Mouse (Mus musculus) liver, embryonic 15.5 days (tissue): ENCODE data around the gene 4930404H24Rik. TPM values are rescaled to one million over a fixed set of nuclear protein-coding genes. Genes with fewer than 3 reads are reported as not detected.

Source experiments
- ATAC-seq: fragments of 200-750 bp; cut with Nextera tagmentation; 2 replicates; pipeline ENCODE4 v1.8.0; 2017; ENCODE audit warnings: moderate number of reproducible peaks, mild to moderate bottlenecking, moderate library complexity; ENCODE audit not compliant: insufficient read depth
- H3K27ac ChIP-seq: fragments of 300-500 bp; sonication (generic); replicated peaks from 2 replicates; pipeline ENCODE4 v1.5.1; 2015; ENCODE audit warnings: mild to moderate bottlenecking, inconsistent platforms
- H3K27me3 ChIP-seq: fragments of 300-500 bp; sonication (generic); 2 replicates; pipeline ENCODE4 v1.6.1; 2015; ENCODE audit warnings: mild to moderate bottlenecking, inconsistent platforms
- H3K36me3 ChIP-seq: fragments of 300-500 bp; sonication (generic); replicated peaks from 2 replicates; pipeline ENCODE4 v1.6.1; 2015; ENCODE audit warnings: moderate library complexity, mild to moderate bottlenecking, inconsistent platforms
- H3K4me1 ChIP-seq: fragments of 300-500 bp; sonication (generic); replicated peaks from 2 replicates; pipeline ENCODE4 v1.6.1; 2015; ENCODE audit warnings: inconsistent platforms
- H3K4me2 ChIP-seq: fragments of 300-500 bp; sonication (generic); 2 replicates; pipeline ENCODE4 v1.6.1; 2015; ENCODE audit warnings: moderate library complexity, mild to moderate bottlenecking, inconsistent platforms
- H3K4me3 ChIP-seq: fragments of 300-500 bp; sonication (generic); replicated peaks from 2 replicates; pipeline ENCODE4 v1.5.1; 2015; ENCODE audit warnings: mild to moderate bottlenecking, inconsistent platforms
- H3K9ac ChIP-seq: fragments of 300-500 bp; sonication (generic); 2 replicates; pipeline ENCODE4 v1.6.1; 2015; ENCODE audit warnings: moderate library complexity, mild to moderate bottlenecking, inconsistent platforms
- H3K9me3 ChIP-seq: fragments of 300-500 bp; sonication (generic); replicated peaks from 2 replicates; pipeline ENCODE4 v1.6.1; 2016; ENCODE audit warnings: inconsistent platforms
- WGBS: fragments of 180-500 bp; shearing (Covaris S2); methylation state at CpG from one replicate; pipeline ENCODE4 v1.1.7; 2015; ENCODE audit warnings: mixed read lengths; ENCODE audit not compliant: insufficient replicate concordance; 5-methylcytosine and 5-hydroxymethylcytosine counted together
- polyA plus RNA-seq: library from polyadenylated mRNA; unstranded; fragments of >200 nt; fragmentation: Nextera tagmentation; extraction: Ambion mirVana; gene quantifications from 2 replicates; pipeline ENCODE4 v1.2.1, GENCODE M21; 2015

4930404H24Rik gene
- polyA plus RNA-seq, 1 experiment from 2014 or later: not detected

GRCm38 (mm10) chr2:153481108-153481860, 11.3 kb upstream of the 4930404H24Rik start:
- Histone ChIP-seq H3K27ac (peak overlapping the region; percentile 49), H3K9me3 (no peaks in the 10 kb centered on the region)

DNA sequence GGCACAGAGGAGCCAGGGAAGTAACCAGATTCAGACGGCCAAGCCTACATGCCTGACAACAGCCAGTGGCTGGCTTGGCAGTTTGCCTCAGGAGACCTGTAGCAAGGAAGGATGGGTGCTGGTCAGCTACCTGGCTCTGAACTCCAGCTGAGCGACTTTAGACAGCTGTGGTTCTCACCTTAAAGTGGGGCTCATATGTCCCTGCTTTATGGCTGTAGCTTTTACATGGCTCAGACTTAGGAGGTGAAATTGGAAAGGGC, 10.8 kb upstream of the 4930404H24Rik start:
- H3K27ac ChIP-seq: 0 out of 2 replicates have a peak overlapping the region, but pooled peaks have one; percentile 49
- no peaks in the 10 kb centered on the region for H3K27me3 ChIP-seq
- no peaks in the 10 kb centered on the region for H3K9me3 ChIP-seq
- no peak for ATAC-seq
- peaks cover 71% of the 10 kb centered on the region for H3K4me1 ChIP-seq
- whole genome bisulfite sequencing: 81% methylated on average over 2 of the region's 2 CpGs
- no peak overlapping the region for H3K9ac ChIP-seq
- H3K4me3 ChIP-seq: no peak overlapping the region
- H3K36me3 ChIP-seq: peaks cover 22% of the 10 kb centered on the region; the same call in 1 of the 2 replicates
- no peak overlapping the region for H3K4me2 ChIP-seq

More at GRCm38 (mm10) chr2:153481108-153481860, 11.3 kb upstream of the 4930404H24Rik start:
- Histone ChIP-seq H3K4me2 (no peak overlapping the region), H3K36me3 (peaks cover 22% of the 10 kb centered on the region; the same call in 1 of the 2 replicates), H3K4me3 (no peak overlapping the region), H3K4me1 (peaks cover 71% of the 10 kb centered on the region), H3K9ac (no peak overlapping the region), H3K27me3 (no peaks in the 10 kb centered on the region)
- ATAC-seq: no peak
- 66% methylated on average over 7 of the region's 7 CpGs for WGBS

DNA sequence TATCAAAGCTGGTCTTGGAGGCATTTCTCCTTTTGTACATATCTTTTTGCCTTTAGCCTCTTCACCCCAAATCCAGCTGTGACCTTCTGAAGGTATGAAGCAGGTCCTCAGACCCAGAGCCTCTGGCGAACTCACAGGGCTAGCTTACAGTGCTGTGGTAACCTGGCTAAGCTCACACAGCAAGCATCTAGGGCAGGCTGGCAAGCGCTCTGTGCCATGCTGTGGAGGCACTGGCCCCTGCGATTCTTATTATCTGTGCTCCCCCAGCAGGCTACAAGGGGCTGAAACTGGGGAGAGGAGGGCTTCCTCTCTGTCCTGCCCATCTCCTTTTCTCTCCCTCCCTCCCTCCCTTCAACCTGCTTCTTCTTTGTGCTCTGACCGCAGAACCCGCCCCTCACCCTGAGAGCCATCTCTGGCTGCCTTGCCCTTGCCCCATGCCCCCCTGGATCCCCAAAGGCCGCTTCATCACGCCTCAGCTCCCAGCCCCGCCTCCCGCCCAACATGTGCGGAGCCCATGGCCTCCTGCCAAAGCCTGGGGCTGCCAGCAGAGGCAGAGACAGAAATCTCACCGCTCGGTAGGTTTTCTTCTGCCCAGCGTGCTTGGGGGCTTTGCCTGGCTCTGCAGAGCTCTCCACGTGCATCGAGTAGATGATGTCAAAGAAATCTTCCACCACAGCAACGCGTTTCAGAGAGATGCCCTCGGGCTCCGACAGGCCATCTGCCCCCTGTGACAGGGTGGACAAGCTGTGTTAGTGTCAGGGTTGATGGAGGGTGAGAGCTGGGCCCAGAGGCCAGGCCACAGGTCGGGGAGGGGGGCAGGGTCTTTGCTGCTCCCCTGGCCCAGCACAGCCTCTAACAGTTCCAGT, 9.2 kb upstream of the 4930404H24Rik start:
- WGBS: 7% methylated on average over 20 of the region's 20 CpGs
- peak; percentile 74 for ATAC-seq
- Histone ChIP-seq H3K27ac (peak overlapping the region; percentile 76), H3K36me3 (0 out of 2 replicates have a peak, but pooled peaks cover 12% of the 10 kb centered on the region), H3K4me1 (peaks cover 69% of the 10 kb centered on the region), H3K9ac (peak overlapping the region; percentile 46), H3K4me2 (peak overlapping the region; percentile 61), H3K4me3 (peak overlapping the region; percentile 18; the same call in 1 of the 2 replicates), H3K9me3 (no peaks in the 10 kb centered on the region), H3K27me3 (no peaks in the 10 kb centered on the region)

DNA sequence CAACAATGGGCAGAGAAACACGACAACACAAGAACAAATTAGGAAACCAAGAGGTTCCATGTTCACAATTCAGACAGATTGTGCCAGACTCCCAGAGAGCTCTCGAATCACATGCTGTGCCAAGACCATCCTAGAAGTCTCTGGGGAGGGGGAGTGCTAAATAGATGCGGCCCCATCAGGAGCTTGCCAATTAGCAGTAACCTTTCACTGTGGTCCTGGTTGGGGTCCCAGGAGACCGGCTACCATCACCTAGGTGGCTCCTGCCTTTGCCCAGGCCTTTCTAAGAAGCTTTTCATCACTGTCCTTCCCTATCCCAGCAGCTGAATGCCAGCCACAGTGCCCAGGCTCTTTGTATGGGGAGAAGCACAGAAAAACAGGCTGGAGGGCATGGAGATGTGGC, 8.5 kb upstream of the 4930404H24Rik start:
- Histone ChIP-seq H3K27me3 (no peaks in the 10 kb centered on the region), H3K4me1 (peaks cover 69% of the 10 kb centered on the region), H3K9me3 (no peaks in the 10 kb centered on the region), H3K4me2 (peak overlapping the region; percentile 61), H3K27ac (peak overlapping the region; percentile 76), H3K9ac (peak overlapping the region; percentile 46; the same call in 1 of the 2 replicates), H3K36me3 (0 out of 2 replicates have a peak, but pooled peaks cover 12% of the 10 kb centered on the region), H3K4me3 (no peak overlapping the region)
- no peak for ATAC-seq
- 60% methylated on average over 4 of the region's 4 CpGs for WGBS

GRCm38 (mm10) chr2:153490116-153490515, 2.5 kb upstream of the 4930404H24Rik start:
- Histone ChIP-seq H3K27me3 (no peaks in the 10 kb centered on the region), H3K9me3 (no peaks in the 10 kb centered on the region), H3K9ac (peak overlapping the region; percentile 90; the same call in 1 of the 2 replicates), H3K4me3 (no peak overlapping the region), H3K36me3 (no peaks in the 10 kb centered on the region), H3K4me2 (peak overlapping the region; percentile 97; the same call in 1 of the 2 replicates), H3K4me1 (peaks cover 71% of the 10 kb centered on the region), H3K27ac (peak overlapping the region; percentile 97)
- no peak for ATAC-seq
- WGBS: 62% methylated on average over 1 of the region's 1 CpGs

GRCm38 (mm10) chr2:153490940-153491339, 1.6 kb upstream of the 4930404H24Rik start:
- H3K36me3 ChIP-seq: no peaks in the 10 kb centered on the region
- no peaks in the 10 kb centered on the region for H3K9me3 ChIP-seq
- peaks cover 78% of the 10 kb centered on the region for H3K4me1 ChIP-seq
- peak overlapping the region; percentile 97 for H3K4me2 ChIP-seq
- peak overlapping the region; percentile 97 for H3K27ac ChIP-seq
- WGBS: 20% methylated on average over 5 of the region's 5 CpGs
- peak overlapping the region; percentile 72 for H3K4me3 ChIP-seq
- H3K9ac ChIP-seq: peak overlapping the region; percentile 90
- no peak for ATAC-seq
- H3K27me3 ChIP-seq: no peaks in the 10 kb centered on the region

DNA sequence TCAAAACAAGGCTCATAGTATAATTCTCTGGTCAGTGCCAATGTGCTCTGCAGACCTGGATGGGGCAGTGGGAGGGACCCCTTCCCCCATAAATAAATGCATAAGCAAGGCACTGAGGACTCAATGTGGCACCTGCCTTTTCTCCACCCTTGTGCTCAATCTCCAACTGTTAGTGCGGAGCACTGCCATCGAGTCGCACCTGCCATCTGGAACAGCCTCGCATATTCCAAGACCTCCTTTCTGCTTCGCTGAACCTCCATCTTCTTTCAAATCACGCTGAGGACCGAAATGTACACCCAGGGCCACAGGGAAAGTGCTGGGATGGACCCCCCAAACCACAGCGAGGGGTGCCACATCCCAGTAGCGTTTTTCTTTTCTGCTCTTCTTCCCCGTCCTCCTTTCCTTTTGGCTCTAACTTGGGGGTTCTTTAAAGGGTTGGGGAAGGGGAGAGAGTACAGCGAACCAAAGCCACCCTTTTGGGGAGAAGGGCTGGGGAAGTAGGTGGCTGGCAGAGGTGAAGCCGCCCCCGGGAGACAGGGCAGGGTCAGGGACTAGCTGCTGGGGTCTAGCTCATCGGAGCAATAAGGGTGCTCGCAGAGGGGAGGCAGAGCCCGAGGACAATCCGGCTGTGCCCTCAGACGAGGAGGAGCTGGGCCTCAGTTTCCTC, 945 bp upstream of the 4930404H24Rik start:
- H3K4me2 ChIP-seq: peak overlapping the region; percentile 97
- peak overlapping the region; percentile 97 for H3K27ac ChIP-seq
- H3K9ac ChIP-seq: peak overlapping the region; percentile 90
- no peaks in the 10 kb centered on the region for H3K36me3 ChIP-seq
- no peak for ATAC-seq
- H3K4me3 ChIP-seq: peak overlapping the region; percentile 72
- 31% methylated on average over 18 of the region's 18 CpGs for WGBS
- H3K9me3 ChIP-seq: no peaks in the 10 kb centered on the region
- H3K4me1 ChIP-seq: peaks cover 82% of the 10 kb centered on the region
- H3K27me3 ChIP-seq: no peaks in the 10 kb centered on the region

DNA sequence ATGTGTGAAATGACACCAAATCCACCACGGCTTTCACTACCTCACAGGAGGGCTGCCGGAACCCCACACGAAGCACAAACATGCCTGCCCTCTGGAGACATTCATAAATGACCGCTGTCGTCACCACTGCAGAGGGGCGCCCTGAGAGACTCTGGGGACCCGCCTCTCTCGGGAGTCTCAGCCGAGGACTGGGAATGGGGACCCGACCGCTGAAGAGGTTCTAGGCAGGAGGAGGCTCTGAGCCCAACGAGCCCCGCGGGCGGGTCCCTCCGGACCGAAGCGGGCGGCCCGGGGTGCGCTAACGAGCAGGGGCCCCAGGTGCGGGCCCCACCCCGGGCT, 442 bp upstream of the 4930404H24Rik start:
- H3K36me3 ChIP-seq: no peaks in the 10 kb centered on the region
- WGBS: under 1% methylated on average over 24 of the region's 24 CpGs
- peaks cover 87% of the 10 kb centered on the region for H3K4me1 ChIP-seq

GRCm38 (mm10) chr2:153493393-153493731, 772 bp downstream of the 4930404H24Rik start:
- Histone ChIP-seq H3K4me3 (peak overlapping the region; percentile 72), H3K9ac (peak overlapping the region; percentile 90), H3K27me3 (no peaks in the 10 kb centered on the region), H3K36me3 (no peaks in the 10 kb centered on the region), H3K27ac (peak overlapping the region; percentile 97), H3K4me2 (peak overlapping the region; percentile 97), H3K4me1 (peaks cover 97% of the 10 kb centered on the region), H3K9me3 (no peaks in the 10 kb centered on the region)
- no peak for ATAC-seq
- 9% methylated on average over 2 of the region's 2 CpGs for WGBS

More for the DNA sequence above, 442 bp upstream of the 4930404H24Rik start:
- no peaks in the 10 kb centered on the region for H3K27me3 ChIP-seq
- H3K4me3 ChIP-seq: peak overlapping the region; percentile 72
- H3K4me2 ChIP-seq: peak overlapping the region; percentile 97
- no peak for ATAC-seq
- H3K9ac ChIP-seq: peak overlapping the region; percentile 90
- no peaks in the 10 kb centered on the region for H3K9me3 ChIP-seq
- H3K27ac ChIP-seq: peak overlapping the region; percentile 97

DNA sequence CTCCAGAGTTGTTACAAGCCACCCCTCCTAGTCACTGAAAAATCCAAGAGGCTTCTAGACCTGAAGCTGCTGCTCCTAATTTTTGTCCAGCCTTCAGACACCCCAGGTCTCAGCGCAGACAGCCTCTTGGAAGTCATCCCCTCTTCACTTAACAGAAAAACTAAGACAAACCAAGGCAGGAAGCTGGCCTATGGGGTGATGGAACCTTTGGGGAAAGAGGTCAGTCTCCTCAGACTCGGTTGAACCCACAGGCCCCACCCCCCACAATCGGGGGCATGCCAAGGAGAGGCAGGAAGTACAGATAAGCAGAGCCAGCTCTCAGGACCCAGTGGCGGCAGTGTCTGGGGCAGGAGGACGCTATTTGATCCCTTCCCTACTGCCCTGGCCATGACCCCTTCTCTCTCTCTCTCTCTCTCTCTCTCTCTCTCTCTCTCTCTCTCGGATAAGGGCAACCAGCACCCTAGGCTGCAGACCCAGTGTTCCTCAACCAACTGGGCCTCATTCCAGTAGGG, 1.2 kb downstream of the 4930404H24Rik start:
- no peaks in the 10 kb centered on the region for H3K9me3 ChIP-seq
- H3K4me1 ChIP-seq: peaks cover 97% of the 10 kb centered on the region
- no peaks in the 10 kb centered on the region for H3K27me3 ChIP-seq
- peak; percentile 57 for ATAC-seq
- H3K4me2 ChIP-seq: peak overlapping the region; percentile 97
- peak overlapping the region; percentile 97 for H3K27ac ChIP-seq
- H3K9ac ChIP-seq: peak overlapping the region; percentile 90
- 2% methylated on average over 6 of the region's 6 CpGs for WGBS
- H3K36me3 ChIP-seq: no peaks in the 10 kb centered on the region
- H3K4me3 ChIP-seq: peak overlapping the region; percentile 72
